Mouse (Mus musculus) thymus, adult 18-20 months (tissue): ENCODE measurements around the gene Manbal.
"Not testable (repeated sequence)": the region's sequence is repeated elsewhere in the genome, so short reads cannot be mapped to it uniquely, and the experiment has no call there.

Experiments used
- DNase-seq, 2 experiments: peaks; one replicate each; pipeline ENCODE4 v3.0.0; 2022; ENCODE audit warnings: mixed read lengths in 2 of 2

Gene Manbal

GRCm38 (mm10) chr2:157371696-157372095, 4.3 kb downstream of the Manbal start:
- DNase-seq: no peak

GRCm38 (mm10) chr2:157373681-157374080, 6.3 kb downstream of the Manbal start:
- DNase-seq: no peak

GRCm38 (mm10) chr2:157375051-157375450, 7.7 kb downstream of the Manbal start:
- DNase-seq: no peak

GRCm38 (mm10) chr2:157375794-157376757, 8.7 kb downstream of the Manbal start:
- DNase-seq: no peak

GRCm38 (mm10) chr2:157376995-157377394, 9.6 kb downstream of the Manbal start:
- DNase-seq: no peak

- DNase-seq: no peak
Measured at GRCm38 (mm10) chr2:157384836-157385235, 17.4 kb downstream of the Manbal start.

GRCm38 (mm10) chr2:157388901-157389590, 21.7 kb downstream of the Manbal start:
- DNase-seq: not testable (repeated sequence)

- DNase-seq: no peak
Measured at GRCm38 (mm10) chr2:157389591-157389921, 22.2 kb downstream of the Manbal start.

- DNase-seq: no peak
Measured at GRCm38 (mm10) chr2:157392331-157392730, 24.9 kb downstream of the Manbal start.

- no peak for DNase-seq
Measured at GRCm38 (mm10) chr2:157393549-157393948, 26.2 kb downstream of the Manbal start.

- DNase-seq: no peak
Measured at GRCm38 (mm10) chr2:157394868-157395267, 27.5 kb downstream of the Manbal start.

GRCm38 (mm10) chr2:157395371-157395770, 28.0 kb downstream of the Manbal start:
- DNase-seq: no peak

GRCm38 (mm10) chr2:157395960-157396359, 28.6 kb downstream of the Manbal start:
- DNase-seq: peak in 1 of 2 experiments; percentile 6

- DNase-seq: no peak
Measured at GRCm38 (mm10) chr2:157397376-157397775, 30.0 kb downstream of the Manbal start.

GRCm38 (mm10) chr2:157398539-157398938, 31.1 kb downstream of the Manbal start:
- DNase-seq: no peak

GRCm38 (mm10) chr2:157399797-157400196, 32.4 kb downstream of the Manbal start:
- DNase-seq: no peak

- no peak for DNase-seq
Measured at GRCm38 (mm10) chr2:157400491-157400890, 33.1 kb downstream of the Manbal start.

GRCm38 (mm10) chr2:157401261-157401660, 33.9 kb downstream of the Manbal start:
- no peak for DNase-seq

GRCm38 (mm10) chr2:157407596-157407995, 40.2 kb downstream of the Manbal start:
- DNase-seq: no peak

- DNase-seq: no peak
Measured at GRCm38 (mm10) chr2:157409793-157410533, 42.6 kb downstream of the Manbal start.

GRCm38 (mm10) chr2:157411151-157411693, 43.8 kb downstream of the Manbal start:
- no peak for DNase-seq

GRCm38 (mm10) chr2:157412497-157412896, 45.1 kb downstream of the Manbal start:
- DNase-seq: no peak

- DNase-seq: no peak
Measured at GRCm38 (mm10) chr2:157417229-157417628, 49.8 kb downstream of the Manbal start.
